Mouse (Mus musculus): ENCODE results near the gene Cpne5.

Gene Cpne5

DNA sequence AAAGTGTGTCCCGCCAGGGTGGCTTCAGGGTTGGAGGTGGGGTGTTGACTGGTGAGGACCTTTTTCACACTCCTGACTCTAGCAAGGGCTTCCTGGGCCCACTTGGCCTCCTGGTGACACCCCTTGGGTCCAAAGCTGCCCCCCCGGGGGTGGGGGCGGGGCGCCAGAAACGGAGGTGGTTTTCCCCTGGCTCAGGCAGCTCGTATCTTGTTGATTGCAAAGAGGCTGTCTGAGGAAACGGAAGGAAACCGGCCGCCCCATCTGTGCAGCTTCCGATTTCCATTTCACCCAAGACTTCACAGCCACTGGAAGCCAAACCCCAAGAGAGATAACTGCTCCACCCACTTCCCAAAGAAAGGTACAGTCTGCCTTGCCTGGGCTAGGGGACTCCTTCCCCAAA lies 65.9 kb downstream of the Cpne5 start:
- in situ Hi-C loops (cut with MboI, MseI), result loop anchor here (5.0 kb wide), 1 partner anchor 125 kb away; no protein-coding TSS in a partner anchor

DNA sequence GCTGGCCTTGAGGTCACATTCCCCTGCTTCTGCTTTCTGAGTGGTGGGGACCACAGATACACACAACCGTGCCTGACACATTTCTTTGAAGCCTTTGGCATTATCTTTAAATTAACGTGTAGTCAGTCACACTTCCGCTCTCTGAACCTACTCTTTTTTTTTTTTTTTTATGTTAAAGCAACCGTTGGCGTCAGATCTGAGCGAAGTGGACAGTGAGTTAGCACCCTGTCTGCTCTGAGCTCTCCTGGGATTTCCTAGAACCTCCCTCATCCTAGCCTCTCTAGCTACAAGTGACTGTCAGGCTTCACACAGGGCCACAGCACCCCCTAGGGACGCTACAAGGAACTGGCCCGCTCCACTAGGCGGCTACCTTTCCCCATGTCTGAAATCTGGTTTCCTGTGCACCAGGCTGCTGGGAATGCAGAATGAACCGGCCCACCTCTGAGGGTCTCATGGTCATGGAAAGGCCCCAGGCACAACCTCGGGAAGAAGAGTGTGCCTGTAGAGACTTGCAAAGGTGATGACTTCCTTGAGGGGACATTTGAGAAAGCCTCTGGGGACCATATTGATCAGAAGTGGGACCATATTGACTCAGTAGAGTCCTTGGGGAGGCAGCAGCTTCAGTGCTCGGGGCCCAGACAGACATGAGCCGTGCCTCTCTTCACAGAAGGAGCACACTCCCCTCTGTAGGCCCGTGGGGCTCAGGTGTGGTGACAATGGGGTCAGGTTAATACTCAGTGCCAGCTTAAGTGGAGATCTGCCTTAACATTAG lies 66.8 kb downstream of the Cpne5 start:
- in situ Hi-C loops (cut with MboI, MseI), result loop anchor here (5.0 kb wide), 1 partner anchor 124 kb away; no protein-coding TSS in a partner anchor

- in situ Hi-C loops (cut with MboI, MseI), result loop anchor here (5.0 kb wide), 1 partner anchor 123 kb away; no protein-coding TSS in a partner anchor
These were observed 67.5 kb downstream of the Cpne5 start for GRCm38 (mm10) chr17:29170431-29171000.

- in situ Hi-C loops (cut with MboI, MseI), result loop anchor here (5.0 kb wide), 1 partner anchor 72 kb away; no protein-coding TSS in a partner anchor
These were observed 68.9 kb downstream of the Cpne5 start for GRCm38 (mm10) chr17:29168996-29169601.

- in situ Hi-C loops (cut with MboI, MseI), result loop anchor here (5.0 kb wide), 1 partner anchor 71 kb away; no protein-coding TSS in a partner anchor
These were observed 69.5 kb downstream of the Cpne5 start for GRCm38 (mm10) chr17:29168438-29168837.

GRCm38 (mm10) chr17:29167371-29167770 lies 70.6 kb downstream of the Cpne5 start:
- in situ Hi-C loops (cut with MboI, MseI), result loop anchor here (5.0 kb wide), 1 partner anchor 70 kb away; no protein-coding TSS in a partner anchor

- in situ Hi-C loops (cut with MboI, MseI), result loop anchor here (5.0 kb wide), 1 partner anchor 69 kb away; no protein-coding TSS in a partner anchor
These were observed 71.9 kb downstream of the Cpne5 start for GRCm38 (mm10) chr17:29165967-29166578.

DNA sequence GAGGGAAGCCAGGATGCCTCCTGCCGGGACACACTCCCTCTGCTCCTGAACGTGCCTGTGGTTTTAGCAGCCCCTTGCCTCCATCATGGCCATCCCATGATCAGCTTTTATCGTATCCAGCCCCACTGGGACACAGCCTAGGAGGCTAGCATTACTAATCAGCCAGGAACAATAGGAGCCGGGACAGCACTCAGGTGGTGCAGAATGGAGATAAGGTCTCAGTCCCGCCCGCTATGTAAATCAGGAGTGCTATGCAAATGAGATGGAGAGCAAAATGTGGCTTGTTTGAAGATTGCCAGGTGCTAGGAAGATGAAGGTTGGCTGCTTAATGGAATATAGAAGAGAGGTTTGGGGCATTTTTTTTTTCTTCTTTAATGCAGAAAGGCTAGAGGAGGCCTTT lies 72.5 kb downstream of the Cpne5 start:
- in situ Hi-C loops (cut with MboI, MseI), result loop anchor here (5.0 kb wide), 1 partner anchor 68 kb away; no protein-coding TSS in a partner anchor

DNA sequence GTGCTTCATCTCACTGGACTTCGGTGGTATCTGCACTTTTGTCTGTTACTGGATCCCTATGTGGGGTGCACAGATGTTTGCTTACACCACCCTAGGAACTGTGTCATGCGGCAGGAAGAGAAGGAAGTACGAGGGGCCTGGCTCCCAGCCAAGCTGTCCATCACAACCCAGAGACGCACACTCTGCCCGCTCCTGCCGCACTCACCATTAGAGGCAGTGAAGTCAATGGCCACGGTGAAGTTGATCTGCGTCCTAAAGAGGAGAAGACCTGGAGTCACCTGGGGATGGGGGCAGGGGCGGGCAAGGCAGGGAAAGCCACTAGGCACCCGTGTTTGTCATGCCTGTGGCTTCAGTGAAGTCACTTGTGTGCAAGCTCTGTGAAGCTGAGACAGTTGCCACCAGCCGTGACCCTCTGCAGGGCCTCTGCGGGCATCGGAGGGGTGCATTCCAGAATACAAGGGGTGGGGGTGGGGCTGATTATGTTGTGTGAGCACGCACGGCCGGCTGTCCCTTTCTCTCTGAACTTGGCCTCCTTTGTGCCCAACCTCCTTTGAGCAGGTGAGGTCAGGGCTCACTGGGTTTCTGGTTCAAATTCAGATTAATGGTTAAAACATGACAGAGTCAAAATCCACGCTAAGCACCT lies 73.4 kb downstream of the Cpne5 start:
- in situ Hi-C loops (cut with MboI, MseI), result loop anchor here (5.0 kb wide), 1 partner anchor 67 kb away; no protein-coding TSS in a partner anchor

GRCm38 (mm10) chr17:29162334-29162733 lies 75.6 kb downstream of the Cpne5 start:
- in situ Hi-C loops (cut with MboI, MseI), result no loop called here

- in situ Hi-C loops (cut with MboI, MseI), result no loop called here
These were observed 78.1 kb downstream of the Cpne5 start for GRCm38 (mm10) chr17:29159743-29160455.

- in situ Hi-C loops (cut with MboI, MseI), result no loop called here
These were observed 78.6 kb downstream of the Cpne5 start for GRCm38 (mm10) chr17:29159320-29159719.

DNA sequence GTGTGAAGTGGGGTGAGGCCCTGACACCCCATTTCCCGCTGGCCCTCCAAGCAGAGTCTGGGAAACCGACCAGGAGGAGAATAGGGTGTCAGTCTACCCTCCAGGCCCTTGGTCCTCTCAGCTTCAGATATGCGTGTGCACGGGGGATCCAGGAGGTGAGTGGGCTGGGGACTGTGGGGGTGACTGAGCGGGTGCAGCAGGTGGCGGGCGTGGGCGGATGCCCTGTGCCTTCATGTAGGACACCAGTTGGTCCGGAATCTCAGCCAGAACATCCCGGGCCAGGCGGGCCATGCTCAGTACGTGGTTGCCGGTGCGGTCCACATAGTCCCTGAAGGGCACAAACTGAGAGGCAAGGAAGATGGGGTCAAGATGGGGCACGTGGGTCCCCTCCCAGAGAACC lies 79.1 kb downstream of the Cpne5 start:
- in situ Hi-C loops (cut with MboI, MseI), result no loop called here

GRCm38 (mm10) chr17:29156866-29157265 lies 81.1 kb downstream of the Cpne5 start:
- in situ Hi-C loops (cut with MboI, MseI), result no loop called here

DNA sequence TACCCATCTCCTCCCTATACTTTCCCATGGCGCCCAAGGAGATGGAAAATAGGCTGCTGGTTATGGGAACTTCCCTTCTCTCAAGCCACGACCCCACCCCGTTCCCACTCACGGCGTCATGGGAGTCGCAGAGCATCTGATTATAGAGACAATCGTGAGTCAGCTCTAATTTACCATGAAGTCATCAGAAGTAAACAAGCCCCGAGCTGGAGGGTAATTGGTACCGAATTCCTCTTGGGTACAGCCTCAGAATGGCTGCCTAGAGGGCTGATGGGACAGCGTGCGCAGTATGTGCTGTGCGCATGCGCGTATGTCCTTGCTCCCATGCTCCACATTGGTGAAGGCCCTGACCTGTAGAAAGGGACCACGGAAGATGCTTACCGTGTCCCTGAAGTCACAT lies 81.6 kb downstream of the Cpne5 start:
- in situ Hi-C loops (cut with MboI, MseI), result no loop called here

DNA sequence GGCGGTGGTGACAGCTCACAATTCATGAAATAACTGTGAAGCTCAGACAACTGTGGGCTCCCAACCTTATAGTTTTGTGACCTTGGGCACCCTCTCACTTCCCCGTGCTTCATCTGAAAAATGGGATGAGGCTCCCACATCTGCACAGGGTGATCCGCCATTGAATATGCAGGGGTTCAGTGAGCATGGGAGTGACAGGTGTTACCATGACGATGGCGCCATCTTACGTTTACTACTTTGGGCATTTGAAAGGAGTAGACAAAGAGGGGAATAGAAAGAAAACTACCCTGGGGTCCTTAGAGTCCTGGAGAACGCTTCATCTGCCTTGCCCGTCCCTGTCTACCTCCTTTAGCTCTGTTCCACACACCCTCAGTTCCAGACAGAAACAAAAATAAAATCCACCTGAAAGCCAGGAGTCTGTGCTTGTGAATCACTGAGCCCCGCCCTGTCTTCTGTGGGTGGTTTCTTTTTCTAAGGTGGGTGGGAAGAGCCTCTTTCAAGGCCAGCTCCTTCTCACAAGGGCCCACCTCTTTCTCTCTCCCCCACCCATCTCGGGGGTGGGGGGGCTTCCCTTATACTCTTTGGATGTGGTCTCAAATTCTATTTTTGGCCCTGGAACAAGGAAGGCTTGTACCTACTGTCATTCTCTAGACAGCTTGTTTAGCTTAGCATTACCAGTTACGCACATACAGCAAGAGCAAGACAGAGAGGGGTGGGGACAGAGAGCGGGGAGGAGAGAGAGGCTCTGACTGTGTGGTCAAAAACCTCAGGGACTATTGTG lies 82.4 kb downstream of the Cpne5 start:
- in situ Hi-C loops (cut with MboI, MseI), result no loop called here

DNA sequence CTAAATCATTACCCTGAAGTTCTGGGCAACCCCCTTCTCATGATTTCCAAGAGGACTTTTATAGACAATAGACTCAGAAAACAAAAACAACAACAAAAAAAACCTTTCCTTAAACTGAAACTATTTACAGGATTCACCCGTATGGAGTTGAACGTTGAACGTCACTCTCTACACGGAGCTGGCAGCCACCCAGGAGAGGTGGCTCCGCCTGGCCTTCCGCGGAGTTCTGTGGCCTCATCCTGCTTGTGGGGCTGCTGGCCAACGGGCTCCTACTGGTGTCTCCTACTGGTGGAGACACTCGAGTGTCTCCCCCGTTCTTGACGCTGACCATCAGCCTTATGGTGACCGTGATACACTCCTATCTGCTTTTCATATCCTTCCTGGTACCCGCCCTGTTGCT lies 83.7 kb downstream of the Cpne5 start:
- in situ Hi-C loops (cut with MboI, MseI), result no loop called here

- in situ Hi-C loops (cut with MboI, MseI), result no loop called here
These were observed 85.4 kb downstream of the Cpne5 start for GRCm38 (mm10) chr17:29152547-29152946.

- in situ Hi-C loops (cut with MboI, MseI), result no loop called here
These were observed 88.2 kb downstream of the Cpne5 start for GRCm38 (mm10) chr17:29149766-29150165.

GRCm38 (mm10) chr17:29147773-29148172 lies 90.2 kb downstream of the Cpne5 start:
- in situ Hi-C loops (cut with MboI, MseI), result no loop called here

All from regulatory T cell (primary cell).